Mouse (Mus musculus): ENCODE data around the gene Gli2. TPM values are rescaled to one million over a fixed set of nuclear protein-coding genes. Genes with fewer than 3 reads are reported as not detected.

Gene Gli2
- polyA plus RNA-seq, 1 experiment from 2014 or later = 7.2 TPM

DNA sequence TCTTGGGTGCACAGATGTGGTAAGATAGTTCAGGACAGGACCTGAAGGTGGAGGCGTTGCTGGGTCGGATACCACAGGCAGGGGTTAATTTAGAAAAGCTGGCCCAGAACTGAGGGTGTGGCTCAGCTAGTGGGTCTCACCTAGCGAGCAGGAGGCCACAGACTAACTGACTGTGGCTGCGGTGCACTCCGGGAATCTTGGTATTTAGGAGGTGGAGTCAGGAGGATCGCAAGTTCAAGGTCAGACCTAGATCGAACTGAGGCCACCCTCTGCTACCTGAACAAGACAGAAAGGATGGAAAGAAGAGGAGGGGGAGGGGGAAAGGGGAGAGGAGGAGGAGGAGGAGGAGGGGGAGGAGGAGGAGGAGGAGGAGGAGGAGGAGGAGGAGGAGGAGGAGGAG lies 22.1 kb upstream of the Gli2 start:
- ATAC-seq = no peak
- Histone ChIP-seq H3K9me3 (no peaks in the 10 kb centered on the region), H3K4me1 (replicated peaks) (no peaks in the 10 kb centered on the region), H3K36me3 (no peaks in the 10 kb centered on the region), H3K4me3 (replicated peaks) (no peak overlapping the region), H3K4me2 (replicated peaks) (no peak overlapping the region), H3K27ac (no peak overlapping the region), H3K9ac (no peak overlapping the region), H3K27me3 (replicated peaks) (peaks cover 8% of the 10 kb centered on the region; the same call in 1 of the 2 replicates)
- 25% methylated on average over 7 of the region's 7 CpGs for WGBS

DNA sequence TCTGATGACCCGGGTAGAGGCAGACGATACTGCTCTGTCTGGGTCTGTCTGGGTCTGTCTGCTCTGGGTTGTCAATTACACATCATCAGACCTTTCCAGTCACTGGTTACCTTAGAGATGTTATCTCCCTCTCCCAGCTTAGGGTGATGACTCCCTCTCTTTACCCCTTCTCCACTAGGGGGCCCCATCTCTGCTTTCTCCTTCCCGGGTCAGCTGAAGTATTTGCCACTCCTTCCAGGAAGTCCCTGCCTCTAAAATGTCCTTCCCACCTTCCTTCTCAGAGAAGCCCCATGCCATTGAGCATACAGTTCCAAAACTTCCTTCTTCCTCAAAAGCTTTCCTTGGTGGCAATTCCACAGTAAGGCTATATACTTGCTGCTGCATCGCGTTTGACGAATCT lies 21.5 kb upstream of the Gli2 start:
- WGBS = 59% methylated on average over 6 of the region's 6 CpGs
- Histone ChIP-seq H3K27ac (no peak overlapping the region), H3K4me3 (replicated peaks) (no peak overlapping the region), H3K27me3 (replicated peaks) (peaks cover 8% of the 10 kb centered on the region; the same call in 1 of the 2 replicates), H3K36me3 (no peaks in the 10 kb centered on the region), H3K9ac (no peak overlapping the region), H3K9me3 (no peaks in the 10 kb centered on the region), H3K4me1 (replicated peaks) (no peaks in the 10 kb centered on the region), H3K4me2 (replicated peaks) (no peak overlapping the region)
- 0 out of 2 replicates have a peak, but pooled peaks have one; percentile 41 for ATAC-seq

DNA sequence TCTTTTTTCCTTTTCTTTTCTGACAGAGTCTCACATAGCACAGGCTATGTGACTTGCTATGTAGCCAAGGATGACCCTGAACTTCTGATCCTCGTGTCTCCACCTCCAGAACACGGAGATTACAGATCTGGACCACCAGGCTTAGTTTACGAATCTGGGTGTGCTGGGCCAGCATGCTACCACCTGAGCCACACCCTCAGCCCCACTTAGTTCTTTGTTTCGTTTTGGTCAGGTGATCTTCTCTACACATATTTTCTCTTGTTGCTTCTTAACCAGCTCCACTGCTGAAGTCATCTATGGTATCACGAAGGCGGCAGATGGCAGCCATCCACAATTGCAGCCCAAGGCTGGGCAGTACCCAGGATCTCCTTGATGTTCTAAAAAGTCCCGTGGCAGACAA lies 20.5 kb upstream of the Gli2 start:
- WGBS = 84% methylated on average over 7 of the region's 7 CpGs
- Histone ChIP-seq H3K27ac (no peak overlapping the region), H3K4me2 (replicated peaks) (no peak overlapping the region), H3K4me1 (replicated peaks) (no peaks in the 10 kb centered on the region), H3K27me3 (replicated peaks) (peaks cover 8% of the 10 kb centered on the region; the same call in 1 of the 2 replicates), H3K9me3 (no peaks in the 10 kb centered on the region), H3K9ac (no peak overlapping the region), H3K36me3 (no peaks in the 10 kb centered on the region), H3K4me3 (replicated peaks) (no peak overlapping the region)
- no peak for ATAC-seq

DNA sequence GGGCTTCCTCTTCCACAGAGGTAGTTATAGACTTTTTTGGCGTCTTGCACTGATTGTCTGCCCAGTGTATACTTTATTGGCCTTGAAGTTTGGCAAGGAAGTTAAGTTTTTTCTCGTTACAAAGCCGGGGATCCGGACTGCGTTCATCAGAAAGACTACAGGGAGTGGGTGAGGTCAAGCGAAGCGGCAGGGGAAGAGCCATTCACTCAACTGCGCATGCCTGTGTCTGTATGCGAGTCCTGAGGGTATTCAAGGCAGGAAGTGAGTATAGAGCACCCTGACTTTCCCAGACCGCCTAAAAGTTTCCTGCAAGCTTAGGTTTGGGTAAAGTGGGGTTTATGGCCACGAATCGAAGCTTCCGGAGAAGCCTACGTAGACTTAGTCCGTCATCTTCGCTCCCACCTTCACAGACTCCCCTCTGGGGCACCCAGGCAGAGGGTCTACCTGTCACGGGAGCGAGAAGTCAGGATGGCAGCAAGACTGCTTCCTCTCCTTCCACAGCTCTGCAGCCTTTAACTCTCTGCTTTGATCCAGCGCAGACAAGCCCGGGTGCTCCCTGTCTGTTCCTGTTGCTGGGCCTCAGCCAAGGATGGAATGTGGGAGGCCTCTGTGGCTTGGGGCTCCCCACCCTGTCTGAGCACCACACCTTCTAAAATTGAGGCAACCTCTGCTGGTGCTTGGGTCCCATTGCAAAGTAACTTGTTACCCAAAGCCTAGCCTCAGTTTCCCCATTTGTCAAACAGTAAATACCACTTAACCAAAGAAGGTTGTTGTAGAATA lies 11.7 kb upstream of the Gli2 start:
- no peak overlapping the region for H3K27ac ChIP-seq
- H3K9me3 ChIP-seq = no peaks in the 10 kb centered on the region
- H3K27me3 ChIP-seq (replicated peaks) = no peaks in the 10 kb centered on the region
- no peaks in the 10 kb centered on the region for H3K36me3 ChIP-seq
- WGBS = 58% methylated on average over 20 of the region's 20 CpGs
- H3K9ac ChIP-seq = no peak overlapping the region
- ATAC-seq = 0 out of 2 replicates have a peak, but pooled peaks have one; percentile 36
- H3K4me3 ChIP-seq (replicated peaks) = no peak overlapping the region
- H3K4me1 ChIP-seq (replicated peaks) = no peaks in the 10 kb centered on the region
- no peak overlapping the region for H3K4me2 ChIP-seq (replicated peaks)

DNA sequence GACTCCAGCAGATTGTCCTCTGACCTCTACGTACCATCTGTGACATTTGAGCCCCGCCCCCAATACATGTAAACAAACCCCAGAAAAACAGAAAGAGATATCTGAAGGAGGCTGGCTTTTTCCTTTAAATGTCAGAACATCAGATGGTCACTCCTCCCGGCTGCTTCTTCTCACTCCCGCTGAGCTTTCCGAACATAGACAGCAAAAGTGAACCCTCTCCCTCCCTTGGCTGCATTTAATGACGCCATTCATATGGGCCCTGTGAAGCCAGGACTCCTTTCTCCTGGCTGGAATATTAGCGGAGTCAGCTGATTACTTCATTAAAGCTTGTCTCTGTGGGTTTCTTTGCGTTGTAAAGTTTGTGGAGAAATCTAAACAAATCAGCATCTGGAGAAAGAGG lies 3.1 kb upstream of the Gli2 start:
- H3K27ac ChIP-seq = no peak overlapping the region
- ATAC-seq = no peak
- 32% methylated on average over 8 of the region's 8 CpGs for WGBS

DNA sequence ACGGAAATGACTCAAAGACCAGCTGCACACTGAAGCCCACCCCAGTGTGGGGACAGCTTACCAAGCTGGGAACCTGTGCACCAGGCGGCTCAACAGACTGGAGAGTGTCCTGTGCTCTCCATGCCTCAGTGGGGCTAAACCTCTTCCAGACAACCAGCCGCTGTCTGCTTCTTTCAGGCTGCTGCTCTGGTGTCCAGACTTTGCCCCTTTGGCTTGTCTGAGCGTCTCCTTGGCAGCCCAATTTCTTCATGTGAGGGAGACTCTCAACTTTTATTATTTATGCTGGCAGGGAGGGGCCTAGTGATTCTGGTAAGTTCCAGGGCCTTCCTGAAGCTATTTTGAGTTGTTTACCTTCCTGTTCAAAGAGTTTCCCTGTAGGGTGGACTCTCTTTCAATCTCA lies 2.4 kb upstream of the Gli2 start:
- H3K27me3 ChIP-seq (replicated peaks) = peaks cover 15% of the 10 kb centered on the region
- H3K4me1 ChIP-seq (replicated peaks) = peaks cover 15% of the 10 kb centered on the region
- no peaks in the 10 kb centered on the region for H3K9me3 ChIP-seq
- no peaks in the 10 kb centered on the region for H3K36me3 ChIP-seq
- no peak overlapping the region for H3K4me2 ChIP-seq (replicated peaks)
- H3K27ac ChIP-seq = no peak overlapping the region
- 85% methylated on average over 4 of the region's 4 CpGs for WGBS
- H3K9ac ChIP-seq = no peak overlapping the region
- ATAC-seq = no peak
- H3K4me3 ChIP-seq (replicated peaks) = no peak overlapping the region

More for the DNA sequence above, 3.1 kb upstream of the Gli2 start:
- Histone ChIP-seq H3K4me1 (replicated peaks) (peaks cover 12% of the 10 kb centered on the region), H3K4me2 (replicated peaks) (no peak overlapping the region), H3K4me3 (replicated peaks) (no peak overlapping the region), H3K9me3 (no peaks in the 10 kb centered on the region), H3K27me3 (replicated peaks) (peaks cover 8% of the 10 kb centered on the region), H3K9ac (no peak overlapping the region), H3K36me3 (no peaks in the 10 kb centered on the region)

DNA sequence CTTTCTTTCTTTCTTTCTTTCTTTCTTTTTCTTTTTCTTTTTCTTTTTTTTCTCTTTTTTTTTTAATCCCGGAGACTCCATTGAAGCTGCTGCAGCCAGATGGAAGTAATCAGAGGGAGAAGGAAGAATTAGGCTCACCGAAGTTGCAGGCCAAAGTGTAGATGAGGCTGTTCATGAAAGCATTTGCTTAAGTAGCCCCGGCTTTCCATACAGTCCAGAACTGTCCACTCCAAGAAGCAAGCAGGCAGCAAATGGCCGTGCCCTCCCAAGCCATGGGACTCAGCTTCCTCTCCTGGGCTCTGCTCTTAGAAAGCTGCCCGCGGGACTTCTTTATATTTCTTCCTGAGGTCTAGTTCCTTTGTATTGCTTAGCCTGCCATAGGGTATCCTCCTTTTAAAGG lies 1.0 kb upstream of the Gli2 start:
- Histone ChIP-seq H3K9me3 (no peaks in the 10 kb centered on the region), H3K27me3 (replicated peaks) (peaks cover 22% of the 10 kb centered on the region), H3K4me1 (replicated peaks) (peaks cover 25% of the 10 kb centered on the region), H3K4me3 (replicated peaks) (peak overlapping the region; percentile 54), H3K9ac (0 out of 2 replicates have a peak overlapping the region, but pooled peaks have one; percentile 14), H3K36me3 (no peaks in the 10 kb centered on the region), H3K27ac (no peak overlapping the region), H3K4me2 (replicated peaks) (peak overlapping the region; percentile 96)
- 29% methylated on average over 6 of the region's 6 CpGs for WGBS
- ATAC-seq = no peak

DNA sequence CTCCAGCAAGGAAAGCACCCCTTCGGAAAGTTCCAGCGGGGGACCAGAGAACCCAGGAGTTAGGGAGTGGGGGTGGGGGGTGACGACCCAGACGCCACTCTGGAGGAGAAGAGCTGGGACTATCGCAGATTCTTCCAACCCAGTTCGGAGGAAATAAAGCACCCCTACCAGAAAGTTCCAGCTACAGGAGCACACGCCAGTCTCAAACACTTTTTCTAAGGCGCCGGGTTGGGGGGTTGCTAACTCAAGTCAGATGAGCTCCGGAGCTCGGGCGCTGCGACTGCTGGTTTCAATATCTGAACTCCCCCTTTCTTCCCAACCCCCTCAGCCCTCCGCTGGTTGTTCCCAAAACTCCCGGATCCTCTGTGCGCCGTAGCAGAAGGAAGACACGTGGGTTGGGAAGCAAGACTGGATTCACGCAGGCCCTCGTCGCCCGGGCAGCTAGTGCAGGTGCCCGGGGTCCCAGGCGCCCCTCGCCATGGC lies 494 bp upstream of the Gli2 start:
- peak overlapping the region; percentile 96 for H3K4me2 ChIP-seq (replicated peaks)
- H3K4me3 ChIP-seq (replicated peaks) = peak overlapping the region; percentile 54
- H3K36me3 ChIP-seq = no peaks in the 10 kb centered on the region
- H3K4me1 ChIP-seq (replicated peaks) = peaks cover 26% of the 10 kb centered on the region
- peak overlapping the region; percentile 89 for H3K27ac ChIP-seq
- 0% methylated on average over 25 of the region's 25 CpGs for WGBS
- H3K9ac ChIP-seq = peak overlapping the region; percentile 48
- H3K27me3 ChIP-seq (replicated peaks) = peaks cover 22% of the 10 kb centered on the region
- peak; percentile 39; the same call in 1 of the 2 replicates for ATAC-seq
- no peaks in the 10 kb centered on the region for H3K9me3 ChIP-seq

DNA sequence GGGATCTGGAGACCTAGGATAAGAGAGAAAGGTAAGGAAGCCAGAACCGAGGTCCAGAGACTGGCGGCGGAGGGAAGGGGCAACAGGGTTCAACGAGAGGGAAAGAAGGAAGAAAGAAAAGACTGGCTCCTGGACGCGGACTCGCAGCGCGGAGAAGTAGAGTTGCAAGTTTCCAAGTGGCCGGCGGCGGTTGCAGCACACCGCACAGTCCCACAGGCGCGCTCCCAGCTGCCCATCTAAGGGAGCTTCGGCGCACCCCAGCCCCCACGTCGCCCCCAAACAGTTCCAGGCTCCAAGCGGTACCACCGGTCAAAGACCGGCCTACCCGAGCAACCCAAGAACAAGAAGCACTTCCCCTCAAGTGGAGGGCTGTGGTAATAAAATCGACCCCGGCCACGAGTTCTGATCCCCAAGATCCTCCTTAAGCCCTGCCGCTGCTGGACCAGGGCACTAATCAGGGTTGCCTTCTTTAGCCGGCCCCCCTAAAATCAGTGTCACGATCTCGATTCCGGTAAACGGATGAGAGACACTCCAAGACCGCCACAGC lies 715 bp downstream of the Gli2 start:
- Histone ChIP-seq H3K27ac (peak overlapping the region; percentile 89), H3K4me3 (replicated peaks) (peak overlapping the region; percentile 54), H3K9ac (peak overlapping the region; percentile 48), H3K4me2 (replicated peaks) (peak overlapping the region; percentile 96), H3K27me3 (replicated peaks) (peaks cover 22% of the 10 kb centered on the region), H3K9me3 (no peaks in the 10 kb centered on the region), H3K36me3 (no peaks in the 10 kb centered on the region), H3K4me1 (replicated peaks) (peaks cover 34% of the 10 kb centered on the region)
- ATAC-seq = no peak
- under 1% methylated on average over 33 of the region's 33 CpGs for WGBS

DNA sequence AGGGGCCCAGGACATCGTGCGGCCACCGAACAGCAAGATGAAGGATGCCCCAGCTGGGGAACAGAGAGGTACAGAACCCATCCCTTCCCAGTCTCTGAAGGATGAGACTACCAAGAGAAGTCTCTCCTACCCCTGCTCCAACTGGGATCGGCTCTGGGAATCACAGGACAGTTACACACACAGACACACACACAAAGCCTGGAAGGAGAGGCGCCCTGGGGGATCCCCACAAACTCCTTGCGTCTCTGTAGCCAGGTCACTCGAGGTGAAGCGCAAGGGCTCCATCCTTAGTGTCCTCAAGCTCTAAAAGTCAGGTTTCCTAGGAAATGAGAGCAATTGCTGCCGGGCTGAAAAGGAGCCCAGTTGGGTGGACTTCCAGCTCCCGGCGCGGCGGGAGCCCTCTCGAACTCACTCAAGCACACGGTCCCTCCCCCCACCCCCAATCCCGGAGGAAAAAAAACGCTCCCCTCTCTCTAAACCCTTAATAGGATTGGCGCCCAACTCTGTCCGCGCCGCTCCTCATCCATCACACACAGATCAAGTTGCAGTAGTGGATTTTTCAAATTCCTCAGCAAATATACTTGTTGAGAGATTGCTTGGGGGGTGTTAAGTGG lies 1.4 kb downstream of the Gli2 start:
- under 1% methylated on average over 21 of the region's 21 CpGs for WGBS
- Histone ChIP-seq H3K9me3 (no peaks in the 10 kb centered on the region), H3K4me1 (replicated peaks) (peaks cover 38% of the 10 kb centered on the region), H3K9ac (peak overlapping the region; percentile 48), H3K4me2 (replicated peaks) (peak overlapping the region; percentile 96), H3K27me3 (replicated peaks) (peaks cover 22% of the 10 kb centered on the region), H3K27ac (peak overlapping the region; percentile 89), H3K36me3 (no peaks in the 10 kb centered on the region), H3K4me3 (replicated peaks) (peak overlapping the region; percentile 54)
- ATAC-seq = peak; percentile 4; the same call in 1 of the 2 replicates

DNA sequence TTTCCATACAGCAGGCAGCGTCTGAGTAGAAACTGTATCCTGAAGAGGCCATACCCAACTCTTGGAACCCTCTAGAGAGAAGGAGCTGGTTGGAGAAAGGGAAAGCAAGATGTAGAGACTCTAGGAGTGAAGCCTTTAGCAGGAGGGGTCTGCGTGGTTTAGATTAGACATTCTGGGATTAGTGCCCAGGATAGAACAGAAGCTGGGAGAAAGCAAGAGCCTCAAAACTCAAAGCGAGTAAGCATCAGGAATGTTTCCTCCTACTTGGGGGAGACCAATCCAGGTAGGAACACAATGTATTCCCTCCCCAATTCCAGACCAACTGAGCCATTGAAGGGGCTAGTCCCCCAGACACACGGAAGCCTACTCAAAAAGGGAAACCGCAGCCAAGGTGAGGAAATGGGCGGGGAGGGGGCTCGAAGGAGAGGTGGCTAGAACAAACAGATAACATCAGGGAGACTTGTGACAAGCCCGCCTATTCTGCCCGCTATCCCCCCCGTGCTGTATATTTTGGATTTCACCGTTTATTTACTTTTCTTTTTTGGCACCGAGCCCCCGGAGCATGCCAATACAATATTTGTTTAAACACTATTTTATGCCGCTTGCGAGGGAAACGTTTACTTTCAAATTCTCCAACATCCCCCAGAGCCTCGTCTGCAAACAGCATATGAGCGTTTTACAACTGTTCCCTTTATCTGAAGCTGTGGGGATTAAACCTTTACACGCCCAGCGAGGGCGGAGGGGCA lies 2.1 kb downstream of the Gli2 start:
- peak overlapping the region; percentile 48 for H3K9ac ChIP-seq
- no peaks in the 10 kb centered on the region for H3K9me3 ChIP-seq
- peaks cover 22% of the 10 kb centered on the region for H3K27me3 ChIP-seq (replicated peaks)
- H3K36me3 ChIP-seq = no peaks in the 10 kb centered on the region
- H3K4me2 ChIP-seq (replicated peaks) = peak overlapping the region; percentile 96
- H3K4me3 ChIP-seq (replicated peaks) = peak overlapping the region; percentile 54
- peaks cover 38% of the 10 kb centered on the region for H3K4me1 ChIP-seq (replicated peaks)
- no peak for ATAC-seq
- 3% methylated on average over 21 of the region's 21 CpGs for WGBS
- peak overlapping the region; percentile 89 for H3K27ac ChIP-seq

All from intestine, embryonic 15.5 days (tissue).